Mouse (Mus musculus) left cerebral cortex, adult 18-20 months (tissue): ENCODE measurements around the gene Stat5a. TPM values are rescaled to one million over a fixed set of nuclear protein-coding genes. Genes with fewer than 3 reads are reported as not detected.

Experiments
- DNase-seq, 2 experiments: peaks; one replicate each; pipeline ENCODE4 v3.0.0; 2021 to 2022; ENCODE audit warnings: low spot score in 2 of 2, mixed read lengths in 1 of 2
- long read RNA-seq, 2 experiments: library from polyadenylated mRNA; stranded (forward); transcript quantifications; one replicate each; pipeline ENCODE4 v2.0.0; 2021
- total RNA-seq, 2 experiments: library from RNA; stranded (reverse); gene quantifications; 2 replicates each; pipeline ENCODE4 v1.2.3; 2021

Stat5a gene
- 1 to 10 TPM; 1.8 to 2.5 TPM for total RNA-seq
- long read RNA-seq, experiment 1, partial matches to known transcripts, result 1 of 1 reads
- long read RNA-seq, experiment 1, other reads (novel, unspliced or antisense), result 0 of 1 reads
- long read RNA-seq, experiment 2, partial matches to known transcripts, result 0 of 1 reads
- long read RNA-seq, experiment 2, other reads (novel, unspliced or antisense), result 0 of 1 reads

DNA sequence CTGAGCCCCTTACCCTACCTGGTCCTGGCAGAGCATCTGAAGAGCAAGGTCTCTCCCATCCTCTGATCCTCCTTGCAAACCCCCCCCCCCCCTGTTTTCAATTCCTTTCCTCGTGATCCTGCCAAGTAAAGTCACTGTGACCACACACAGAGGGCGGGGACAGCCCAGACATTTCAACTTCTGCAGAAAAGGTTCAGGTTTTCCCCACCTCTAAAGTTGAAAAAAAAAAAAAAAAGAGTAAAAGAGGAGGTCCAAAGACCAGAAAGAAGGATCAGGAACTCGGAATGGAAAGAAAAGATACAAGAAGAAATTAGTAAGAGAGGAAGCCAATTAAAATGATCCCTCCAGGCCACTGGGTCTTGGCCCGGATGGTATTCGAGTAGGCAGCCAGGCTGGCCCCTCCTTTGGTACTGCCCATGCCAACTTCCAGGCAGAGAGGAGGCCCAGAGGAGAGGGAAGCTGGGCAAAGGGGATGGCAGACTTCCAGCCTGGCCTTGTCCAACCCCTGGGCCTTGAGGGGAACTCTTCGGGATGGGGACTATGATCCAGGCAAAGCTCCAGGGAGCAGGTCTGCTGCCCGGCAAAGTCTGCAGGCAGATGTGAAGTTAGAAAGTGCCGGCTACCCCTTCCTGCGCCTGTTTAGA is at the start of gene Stat5a:
Stat5a (plus strand) TSS at position 417 of the 644 bp plus-strand sequence.
- peak; percentile 19 to 32 for DNase-seq

- no peak for DNase-seq
These were observed 48.6 kb upstream of the Stat5a start for GRCm38 (mm10) chr11:100810516-100810915.

GRCm38 (mm10) chr11:100811132-100811531 is 48.0 kb upstream of the Stat5a start:
- DNase-seq, result no peak

- no peak for DNase-seq
These were observed 44.7 kb upstream of the Stat5a start for GRCm38 (mm10) chr11:100814498-100814897.

- no peak for DNase-seq
These were observed 42.8 kb upstream of the Stat5a start for GRCm38 (mm10) chr11:100816342-100816741.

- DNase-seq, result no peak
These were observed 42.4 kb upstream of the Stat5a start for GRCm38 (mm10) chr11:100816801-100817200.

DNA sequence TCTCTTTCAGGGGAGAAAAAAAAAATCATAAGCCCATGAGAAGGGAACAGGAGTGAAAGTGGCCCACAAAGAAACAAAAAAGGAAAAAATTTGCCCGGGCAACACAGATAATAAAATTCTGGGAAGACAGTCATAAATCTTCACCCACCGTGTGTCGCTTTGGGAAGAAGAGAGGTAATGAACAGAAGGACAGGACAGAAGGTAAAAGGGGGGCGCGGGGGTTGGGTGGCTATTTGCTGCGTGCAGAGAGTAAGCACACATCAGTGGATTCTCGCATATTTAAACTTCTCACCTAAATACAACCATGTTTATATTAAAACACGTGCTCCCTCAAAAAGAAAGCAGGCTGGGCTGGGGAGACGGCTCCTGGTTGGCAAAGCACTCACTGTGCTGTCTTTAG is 41.8 kb upstream of the Stat5a start:
- DNase-seq, result no peak

DNA sequence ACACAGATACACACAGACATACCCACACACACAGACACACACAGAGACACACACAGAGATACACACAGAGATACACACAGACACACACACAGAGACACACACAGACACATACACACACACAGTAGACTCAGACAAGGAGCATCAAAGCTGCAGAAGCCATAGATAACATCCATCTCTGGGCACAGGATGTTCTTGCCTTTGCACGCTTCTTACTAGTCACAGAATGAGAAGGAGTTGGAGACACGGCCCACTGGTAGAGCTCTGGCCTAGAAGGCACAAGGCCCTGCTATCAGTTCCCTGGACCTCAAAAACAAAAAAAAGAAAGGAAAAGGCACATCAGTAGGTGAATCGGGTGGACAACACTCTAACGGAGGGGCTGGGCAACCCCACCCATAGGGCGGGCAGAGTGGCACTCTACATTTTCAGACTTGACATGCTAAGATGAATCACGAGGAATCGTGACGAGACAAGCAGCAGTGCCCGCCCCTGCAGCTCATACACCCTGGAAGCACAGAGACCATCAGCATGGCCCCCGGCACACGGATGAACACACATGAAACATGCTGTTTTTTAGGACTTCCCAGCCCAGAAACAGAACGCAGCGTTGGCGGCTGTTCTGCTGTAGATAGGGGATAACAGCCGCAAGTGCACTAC is 40.7 kb upstream of the Stat5a start:
- no peak for DNase-seq

DNA sequence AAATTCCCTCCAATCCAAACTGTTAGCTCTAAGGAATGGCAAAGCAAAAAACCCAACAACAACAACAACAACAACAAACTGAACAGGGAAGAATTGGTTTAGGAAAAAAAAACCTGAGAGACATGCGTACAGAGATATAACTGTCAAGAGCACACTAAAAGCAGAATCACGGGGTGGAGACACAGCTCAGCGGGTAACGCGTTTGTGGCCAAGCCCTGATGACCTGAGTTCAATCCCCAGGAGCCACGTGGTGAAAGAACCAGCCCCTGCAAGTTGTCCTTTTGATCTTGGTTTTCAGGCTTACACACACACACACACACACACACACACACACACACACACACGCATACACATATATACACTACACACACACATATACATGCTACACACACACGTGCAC is 40.1 kb upstream of the Stat5a start:
- no peak for DNase-seq

DNA sequence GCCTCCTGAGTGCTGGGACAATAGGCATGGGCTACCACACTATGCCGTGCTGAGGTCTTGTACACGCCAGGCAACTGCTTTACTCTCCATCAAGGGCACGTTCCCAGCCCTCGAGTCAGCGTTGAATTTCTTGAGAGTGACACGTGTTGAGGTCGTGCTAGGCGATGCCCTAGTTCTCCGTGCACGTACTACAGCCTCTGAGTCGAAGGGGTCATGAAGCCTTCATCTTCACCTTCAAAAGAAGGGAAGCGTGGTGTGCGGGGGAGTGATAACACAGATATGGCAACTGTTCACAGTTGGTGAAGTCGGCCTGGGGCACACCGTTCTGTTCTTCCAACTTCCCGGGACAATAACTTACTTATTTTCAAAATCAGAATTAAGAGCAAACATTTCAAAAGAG is 39.5 kb upstream of the Stat5a start:
- no peak for DNase-seq

DNA sequence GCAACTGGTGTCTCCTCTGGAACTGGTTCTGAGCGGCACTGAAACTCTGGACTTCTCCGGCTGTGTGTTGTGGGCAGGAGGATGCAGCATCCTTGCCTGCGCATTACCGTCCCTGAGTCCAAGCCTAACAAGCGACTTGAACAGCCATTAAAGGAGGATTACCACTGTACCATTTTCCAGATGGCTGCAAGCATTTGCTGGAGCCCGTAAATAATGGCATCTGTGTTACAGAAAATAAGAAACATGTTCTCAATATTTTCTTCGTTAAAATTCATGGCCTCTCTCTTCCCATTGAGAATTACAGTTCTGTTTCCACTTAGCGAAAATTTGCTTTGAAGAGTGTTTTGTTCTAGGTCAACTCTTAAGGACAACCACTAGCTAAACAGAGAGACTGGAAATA is 39.1 kb upstream of the Stat5a start:
- no peak for DNase-seq

DNA sequence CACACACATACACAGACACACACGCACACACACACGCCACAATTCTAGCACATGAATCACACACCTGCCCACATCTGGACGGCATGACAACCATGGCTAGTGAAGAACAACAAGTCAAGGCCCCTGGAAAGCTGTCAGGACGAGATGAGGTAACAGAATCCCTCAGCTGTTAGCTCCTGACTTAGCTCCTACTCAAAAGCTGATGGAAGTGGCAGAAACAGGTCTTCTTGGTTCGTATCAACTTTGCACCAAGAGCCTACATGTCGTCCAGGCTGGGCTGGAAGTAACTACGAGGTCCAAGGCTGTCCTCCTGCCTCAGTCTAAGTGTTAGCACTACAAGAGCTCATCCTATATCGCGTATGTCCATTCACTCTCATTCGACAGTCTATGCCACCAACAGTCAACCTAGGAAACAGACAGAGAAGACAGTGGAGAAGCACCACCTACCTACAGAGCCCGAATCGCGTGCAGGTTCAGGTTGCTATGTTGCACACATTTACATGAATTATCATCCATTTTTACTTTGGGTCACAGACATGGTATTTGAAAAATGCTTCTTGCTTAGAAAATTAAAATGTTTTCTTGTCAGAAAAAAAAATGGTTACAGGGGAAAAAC is 37.4 kb upstream of the Stat5a start:
- no peak for DNase-seq

DNA sequence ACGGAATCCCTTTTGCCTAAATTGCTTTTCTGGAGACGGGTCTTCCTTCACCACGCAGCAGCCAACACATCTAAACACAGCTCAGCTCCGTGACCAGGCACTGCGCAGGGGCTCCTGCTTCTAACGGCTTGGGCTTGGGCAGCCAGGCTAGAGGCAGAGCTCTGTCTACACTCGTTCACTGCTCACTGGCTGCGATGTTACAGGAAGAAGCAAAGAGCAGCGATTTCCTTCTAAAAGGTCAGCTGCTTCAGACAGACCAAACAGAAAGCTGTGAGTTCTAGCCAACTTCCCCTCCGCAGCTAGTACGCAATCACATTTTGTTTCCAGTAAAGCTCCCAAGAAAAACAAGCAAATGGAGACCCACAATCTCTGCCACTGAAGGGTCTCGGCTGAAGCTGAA is 36.8 kb upstream of the Stat5a start:
- DNase-seq, result no peak

GRCm38 (mm10) chr11:100823543-100824313 is 35.4 kb upstream of the Stat5a start:
- no peak for DNase-seq

- no peak for DNase-seq
These were observed 34.7 kb upstream of the Stat5a start for GRCm38 (mm10) chr11:100824496-100824895.

DNA sequence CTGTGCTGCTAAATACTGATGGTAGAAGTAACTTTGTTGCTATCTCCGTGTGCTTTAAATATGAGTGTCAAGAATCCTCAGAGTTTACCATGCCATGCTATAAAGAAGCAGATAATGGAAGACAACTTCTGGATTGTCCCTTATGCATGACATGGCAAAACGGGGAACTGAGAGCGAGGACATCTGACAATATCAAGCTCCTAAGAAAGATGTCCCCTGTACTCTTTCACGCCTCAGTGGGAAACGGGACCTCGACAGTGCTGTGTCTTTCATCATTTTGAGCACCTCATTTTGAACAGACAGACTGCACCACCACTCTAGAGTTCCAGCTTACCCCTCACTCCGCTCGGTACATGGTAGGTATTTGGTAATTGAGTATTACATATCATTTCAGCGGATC is 33.7 kb upstream of the Stat5a start:
- DNase-seq, result no peak

GRCm38 (mm10) chr11:100826161-100826866 is 32.8 kb upstream of the Stat5a start:
- peak in 1 of 2 experiments; percentile 51 for DNase-seq

GRCm38 (mm10) chr11:100828676-100829151 is 30.4 kb upstream of the Stat5a start:
- DNase-seq, result no peak

GRCm38 (mm10) chr11:100829691-100830090 is 29.5 kb upstream of the Stat5a start:
- no peak for DNase-seq

GRCm38 (mm10) chr11:100831396-100831795 is 27.8 kb upstream of the Stat5a start:
- no peak for DNase-seq

DNA sequence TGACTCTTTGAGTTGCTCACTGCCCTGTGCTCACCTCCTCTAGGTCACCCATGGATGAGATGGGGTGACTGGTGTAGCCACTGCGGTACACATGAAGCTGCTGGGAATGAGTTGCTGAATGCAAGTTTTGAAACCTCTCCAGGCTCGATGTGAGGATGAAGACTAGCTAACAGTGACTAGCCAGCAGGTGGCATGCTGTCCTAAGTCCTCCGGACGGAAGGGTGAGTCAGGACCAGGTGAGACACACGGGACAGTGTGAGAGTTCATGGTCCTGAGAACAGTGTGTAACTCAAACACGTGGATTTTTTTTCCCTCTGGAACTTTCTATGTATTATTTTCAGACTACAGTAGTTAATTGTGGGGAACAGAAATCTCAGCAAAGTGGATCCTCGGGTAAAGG is 25.7 kb upstream of the Stat5a start:
- DNase-seq, result no peak
